Mouse (Mus musculus) left cerebral cortex, postnatal 36 days (tissue): Measurements from ENCODE around the gene Fbxo2. TPM values are rescaled to one million over a fixed set of nuclear protein-coding genes. Genes with fewer than 3 reads are reported as not detected.
"Not testable (repeated sequence)": the region's sequence is repeated elsewhere in the genome, so short reads cannot be mapped to it uniquely, and the experiment has no call there.

Experiments
- DNase-seq, 2 experiments: peaks; one replicate each; pipeline ENCODE4 v3.0.0; 2021 to 2022; ENCODE audit warnings: low spot score in 2 of 2, mixed read lengths in 1 of 2
- intact Hi-C: fragments of 180-260 bp; cut with DNase I; formaldehyde crosslinking; loops from one replicate; pipeline ENCODE4 v1.15.1; 2025
- total RNA-seq, 2 experiments: library from RNA; stranded (reverse); gene quantifications; 2 replicates each; pipeline ENCODE4 v1.2.3; 2021

Gene Fbxo2
- total RNA-seq = 100 to 1,000 TPM in 1 of 2 experiments, 10 to 100 TPM in 1; 96.6 to 113 TPM

GRCm38 (mm10) chr4:148160436-148161390, at the start of gene Fbxo2, which contains the start of gene Fbxo44:
TSS of gene Fbxo2 (plus strand) at chr4:148160621.
TSS of gene Fbxo44 (minus strand) at chr4:148160482.
- intact Hi-C loops = no loop called here
- peak; percentile 69 to 72 for DNase-seq

- intact Hi-C loops = no loop called here
- DNase-seq = no peak
These were observed 47.9 kb upstream of the Fbxo2 start for GRCm38 (mm10) chr4:148112519-148112918.

GRCm38 (mm10) chr4:148114758-148115391, 45.5 kb upstream of the Fbxo2 start:
- DNase-seq = peak; percentile 78 to 80
- intact Hi-C loops = loop anchor here (2.0 kb wide), 1 partner anchor 50 kb away; no protein-coding TSS in a partner anchor

GRCm38 (mm10) chr4:148115467-148115866, 45.0 kb upstream of the Fbxo2 start:
- DNase-seq = no peak
- intact Hi-C loops = loop anchor here (2.0 kb wide), 1 partner anchor 49 kb away; no protein-coding TSS in a partner anchor

GRCm38 (mm10) chr4:148116657-148117056, 43.8 kb upstream of the Fbxo2 start:
- intact Hi-C loops = no loop called here
- no peak for DNase-seq

GRCm38 (mm10) chr4:148117392-148117791, 43.0 kb upstream of the Fbxo2 start:
- intact Hi-C loops = no loop called here
- DNase-seq = no peak

GRCm38 (mm10) chr4:148119578-148119977, 40.8 kb upstream of the Fbxo2 start:
- intact Hi-C loops, DNase-seq: not testable (repeated sequence)

- DNase-seq = no peak
- intact Hi-C loops = no loop called here
These were observed 39.9 kb upstream of the Fbxo2 start for GRCm38 (mm10) chr4:148120555-148120954.

- intact Hi-C loops = no loop called here
- DNase-seq = no peak
These were observed 39.1 kb upstream of the Fbxo2 start for GRCm38 (mm10) chr4:148121362-148121761.

GRCm38 (mm10) chr4:148121982-148122693, 38.3 kb upstream of the Fbxo2 start:
- DNase-seq = no peak
- intact Hi-C loops = no loop called here

GRCm38 (mm10) chr4:148122694-148123066, 37.7 kb upstream of the Fbxo2 start:
- DNase-seq = no peak
- intact Hi-C loops = no loop called here

- DNase-seq = no peak
- intact Hi-C loops = no loop called here
These were observed 32.2 kb upstream of the Fbxo2 start for GRCm38 (mm10) chr4:148128241-148128640.

GRCm38 (mm10) chr4:148128672-148129071, 31.7 kb upstream of the Fbxo2 start:
- intact Hi-C loops = no loop called here

GRCm38 (mm10) chr4:148130133-148130532, 30.3 kb upstream of the Fbxo2 start, which contains the start of gene Mad2l2:
TSS of gene Mad2l2 (plus strand) at chr4:148130384.
- DNase-seq = no peak

More at GRCm38 (mm10) chr4:148128672-148129071, 31.7 kb upstream of the Fbxo2 start:
- no peak for DNase-seq

GRCm38 (mm10) chr4:148130561-148131413, 29.6 kb upstream of the Fbxo2 start, which contains the start of gene Draxin:
TSS of gene Draxin (minus strand) at chr4:148130698.
- no peak for DNase-seq
- intact Hi-C loops = no loop called here

More at GRCm38 (mm10) chr4:148130133-148130532, 30.3 kb upstream of the Fbxo2 start, which contains the start of gene Mad2l2:
- intact Hi-C loops = no loop called here

GRCm38 (mm10) chr4:148131497-148132081, 28.8 kb upstream of the Fbxo2 start:
- intact Hi-C loops = no loop called here
- no peak for DNase-seq

GRCm38 (mm10) chr4:148134988-148135387, 25.4 kb upstream of the Fbxo2 start:
- DNase-seq = no peak
- intact Hi-C loops = no loop called here

GRCm38 (mm10) chr4:148137503-148137902, 22.9 kb upstream of the Fbxo2 start:
- DNase-seq = no peak
- intact Hi-C loops = no loop called here
